Mouse (Mus musculus): Measurements from ENCODE around the gene Slc2a5. TPM values are rescaled to one million over a fixed set of nuclear protein-coding genes. Genes with fewer than 3 reads are reported as not detected.

The Slc2a5 gene
- under 1 TPM in 1 of 2 experiments, not detected in 1; 0.05 TPM for polyA plus RNA-seq (2017; shearing (Covaris generic))

DNA sequence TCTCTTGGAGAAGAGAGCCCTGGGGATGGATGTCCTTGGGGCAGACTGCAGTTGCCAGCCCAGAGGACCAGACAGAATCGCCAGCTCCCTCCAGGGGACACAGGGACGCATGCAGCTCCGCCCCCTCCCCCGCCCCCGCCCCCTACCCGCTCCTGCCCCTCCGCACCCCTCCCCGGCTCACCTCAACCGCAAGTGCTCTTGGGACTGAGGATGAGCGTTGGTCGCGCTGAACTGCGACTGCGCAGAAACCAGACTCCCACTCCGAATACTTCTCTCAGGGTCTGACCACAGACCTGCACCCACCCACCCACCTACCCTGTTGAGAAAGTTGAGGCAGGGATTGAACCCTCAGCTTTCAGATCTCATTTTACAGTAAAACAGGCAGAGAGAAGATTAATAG, at the start of gene Slc2a5:
Slc2a5 (plus strand) TSS at position 229 of the 400 bp plus-strand sequence.

DNA sequence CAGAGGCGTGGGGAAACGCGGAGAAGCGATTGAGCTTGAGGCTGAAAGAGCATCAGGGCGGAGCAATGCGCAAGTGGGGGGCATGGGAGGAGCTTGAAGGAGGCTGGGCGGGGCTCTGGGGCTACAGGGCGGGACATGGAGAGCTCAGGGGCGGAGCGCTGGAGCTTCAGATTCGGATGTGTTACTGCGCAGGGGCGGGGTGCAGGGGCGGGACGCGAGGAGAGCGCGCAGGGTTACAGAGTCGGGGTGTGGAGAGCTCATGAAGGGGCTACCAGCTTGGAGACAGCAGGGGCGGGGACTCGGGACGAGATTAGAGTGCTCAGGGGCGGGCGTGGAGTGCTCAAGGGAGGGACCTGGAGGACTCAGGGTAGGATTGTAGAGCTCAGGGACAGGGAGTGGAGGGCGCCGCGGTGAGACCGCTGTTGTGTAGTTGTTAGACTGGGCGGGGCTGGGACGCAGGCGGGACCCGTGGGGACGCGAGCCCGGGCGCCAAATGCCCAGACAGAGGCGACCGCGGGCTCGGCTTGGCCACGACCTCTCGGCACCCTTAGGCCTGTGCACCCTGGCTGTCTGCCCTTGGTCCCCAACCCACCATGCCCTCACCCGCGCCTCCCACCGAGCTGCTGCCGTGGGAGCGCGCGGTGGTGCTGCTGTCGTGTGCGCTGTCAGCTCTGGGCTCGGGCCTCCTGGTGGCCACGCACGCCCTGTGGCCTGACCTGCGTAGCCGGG, 31.8 kb upstream of the Slc2a5 start, which contains the start of gene Gpr157:
Gpr157 (plus strand) TSS at position 205 of the 729 bp plus-strand sequence.

Other genes with a start within 250 kb of the Slc2a5 start
- 10 to 100 TPM; 13.8 to 16.3 TPM for gene Spsb1, start 164.2 kb upstream of the Slc2a5 start, polyA plus RNA-seq (2017; shearing (Covaris generic))
- 10 to 100 TPM in 1 of 2 experiments, 1 to 10 TPM in 1; 4.9 to 11.0 TPM for gene H6pd, start 110.3 kb upstream of the Slc2a5 start, polyA plus RNA-seq (2017; shearing (Covaris generic))
- under 1 TPM; 0.25 to 0.58 TPM for gene Gpr157, start 31.9 kb upstream of the Slc2a5 start, polyA plus RNA-seq (2017; shearing (Covaris generic))
- not detected for gene Slc2a7, start 29.7 kb downstream of the Slc2a5 start, polyA plus RNA-seq (2017; shearing (Covaris generic))
- gene Car6, start 82.0 kb downstream of the Slc2a5 start, polyA plus RNA-seq (2017; shearing (Covaris generic)) = not detected
- gene Eno1, start 117.4 kb downstream of the Slc2a5 start, polyA plus RNA-seq (2017; shearing (Covaris generic)) = 1,000 to 10,000 TPM; 1,067 to 1,384 TPM
- gene Rere, start 162.4 kb downstream of the Slc2a5 start, polyA plus RNA-seq (2017; shearing (Covaris generic)) = 10 to 100 TPM; 31.7 to 35.5 TPM